Mouse (Mus musculus) kidney, postnatal 0 days (tissue): ENCODE results near the gene Cd33. TPM values are rescaled to one million over a fixed set of nuclear protein-coding genes. Genes with fewer than 3 reads are reported as not detected.

Source experiments
- ATAC-seq: fragments of 200-750 bp; cut with Nextera tagmentation; replicated peaks from 2 replicates; pipeline ENCODE4 v1.8.0; 2017; ENCODE audit warnings: low read depth, moderate number of reproducible peaks, moderate TSS enrichment, moderate library complexity; ENCODE audit not compliant: low FRiP score
- DNase-seq: peaks from one replicate; pipeline ENCODE4 v3.0.0-alpha.2; 2016; ENCODE audit warnings: low spot score
- H3K27ac ChIP-seq: fragments of 300-500 bp; sonication (generic); 2 replicates; pipeline ENCODE4 v1.5.1; 2014; ENCODE audit warnings: mild to moderate bottlenecking
- H3K27me3 ChIP-seq: fragments of 300-500 bp; sonication (generic); 2 replicates; pipeline ENCODE4 v1.6.1; 2014; ENCODE audit warnings: low read length, mixed read lengths; ENCODE audit not compliant: insufficient read depth
- H3K36me3 ChIP-seq: fragments of 300-500 bp; sonication (generic); 2 replicates; pipeline ENCODE4 v1.6.1; 2014; ENCODE audit warnings: low read length, mixed read lengths; ENCODE audit not compliant: insufficient read depth
- H3K4me1 ChIP-seq: fragments of 300-500 bp; sonication (generic); replicated peaks from 2 replicates; pipeline ENCODE4 v1.6.1; 2014; ENCODE audit warnings: antibody characterized with exemption, low read length, mixed read lengths; ENCODE audit not compliant: insufficient read depth
- H3K4me2 ChIP-seq: fragments of 300-500 bp; sonication (generic); 2 replicates; pipeline ENCODE4 v1.6.1; 2014; ENCODE audit warnings: mild to moderate bottlenecking, low read length, moderate library complexity, mixed read lengths
- H3K4me3 ChIP-seq: fragments of 300-500 bp; sonication (generic); replicated peaks from 2 replicates; pipeline ENCODE4 v1.5.1; 2014; ENCODE audit warnings: low read depth, low read length
- H3K9ac ChIP-seq: fragments of 300-500 bp; sonication (generic); 2 replicates; pipeline ENCODE4 v1.6.1; 2014; ENCODE audit warnings: low read depth, low read length
- H3K9me3 ChIP-seq: fragments of 300-500 bp; sonication (generic); replicated peaks from 2 replicates; pipeline ENCODE4 v1.6.1; 2016; ENCODE audit warnings: low read length, inconsistent platforms, mixed read lengths
- CTCF ChIP-seq: IDR thresholded peaks from 2 replicates; pipeline ENCODE4 v1.5.1; 2016; ENCODE audit warnings: antibody characterized with exemption, low read depth, mild to moderate bottlenecking, moderate library complexity
- WGBS: fragments of 180-500 bp; shearing (Covaris S2); extraction: QIAGEN DNeasy Blood & Tissue Kit; methylation state at CpG from one replicate; pipeline ENCODE4 v1.1.7; 2014; 5-methylcytosine and 5-hydroxymethylcytosine counted together
- polyA plus RNA-seq: library from polyadenylated mRNA; unstranded; fragments of >200 nt; fragmentation: Nextera tagmentation; extraction: Ambion mirVana; gene quantifications from 2 replicates; pipeline ENCODE4 v1.2.1, GENCODE M21; 2015

Gene Cd33
- polyA plus RNA-seq, 1 experiment from 2014 or later: 1.2 TPM

DNA sequence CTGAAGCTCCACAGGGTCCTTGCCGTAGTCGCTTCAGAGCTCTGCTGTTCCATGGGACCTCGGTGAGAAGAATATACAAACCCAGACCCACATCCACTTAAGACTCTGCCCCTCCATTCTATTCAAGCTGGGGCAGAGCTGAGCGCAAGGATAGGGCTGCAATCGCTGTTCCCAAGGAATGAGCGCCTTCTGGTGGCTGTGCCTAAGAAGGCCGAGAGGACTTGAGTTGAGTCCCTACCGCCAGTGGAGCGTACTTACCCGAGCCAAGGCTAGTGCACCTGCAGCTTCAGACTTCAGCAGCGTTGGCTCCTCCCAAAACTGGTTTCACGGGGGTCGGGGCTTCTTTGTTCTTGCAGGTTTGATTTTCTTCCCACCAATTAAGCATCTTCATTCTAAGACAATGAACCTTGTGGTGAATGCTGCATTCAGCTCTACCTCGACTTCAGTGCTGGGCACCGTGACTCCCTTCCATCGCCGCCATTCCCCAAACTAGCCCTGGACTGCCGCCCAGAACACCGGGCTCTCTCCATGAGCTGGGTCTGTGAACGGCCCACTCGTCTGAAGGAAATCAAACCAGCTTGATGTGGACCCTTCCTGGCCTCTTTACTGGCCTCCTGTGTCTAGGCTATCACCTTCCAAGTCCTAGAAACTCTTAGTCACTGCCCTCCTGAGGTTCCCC is 48.7 kb downstream of the Cd33 start:
- Histone ChIP-seq H3K9me3 (no peaks in the 10 kb centered on the region), H3K9ac (no peak overlapping the region), H3K4me3 (no peak overlapping the region), H3K4me1 (no peaks in the 10 kb centered on the region), H3K27me3 (no peaks in the 10 kb centered on the region), H3K4me2 (no peak overlapping the region), H3K36me3 (no peaks in the 10 kb centered on the region), H3K27ac (no peak overlapping the region)
- WGBS: 10% methylated on average over 21 of the region's 21 CpGs
- ATAC-seq: no peak; the same call in 1 of the 2 replicates
- peak; percentile 74 for TF ChIP-seq CTCF
- peak; percentile 65 for DNase-seq

DNA sequence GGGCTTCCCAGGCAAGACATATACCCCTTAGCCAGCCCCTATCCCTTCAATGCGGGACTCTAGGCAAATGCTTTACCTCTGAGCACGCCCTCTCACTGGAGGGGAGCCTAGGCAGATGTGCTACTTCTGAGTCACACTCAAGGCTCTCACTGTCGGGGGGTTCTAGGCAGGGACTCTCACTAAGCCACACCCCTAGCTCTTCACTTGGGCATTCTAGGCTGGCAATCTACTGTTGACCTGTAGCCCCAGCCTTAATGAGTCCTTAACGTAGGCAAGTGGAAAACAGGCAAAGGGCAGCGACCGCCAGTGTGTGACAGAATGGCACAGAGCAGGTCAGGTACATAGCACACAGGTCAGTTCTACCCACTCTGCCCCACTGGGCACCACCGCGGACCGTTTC is 53.4 kb downstream of the Cd33 start:
- TF ChIP-seq CTCF: no peak
- Histone ChIP-seq H3K27me3 (no peaks in the 10 kb centered on the region), H3K4me3 (no peak overlapping the region), H3K36me3 (no peaks in the 10 kb centered on the region), H3K4me1 (no peaks in the 10 kb centered on the region), H3K9me3 (no peaks in the 10 kb centered on the region), H3K27ac (no peak overlapping the region), H3K9ac (no peak overlapping the region), H3K4me2 (no peak overlapping the region)
- ATAC-seq: no peak
- WGBS: 53% methylated on average over 9 of the region's 9 CpGs
- no peak for DNase-seq

DNA sequence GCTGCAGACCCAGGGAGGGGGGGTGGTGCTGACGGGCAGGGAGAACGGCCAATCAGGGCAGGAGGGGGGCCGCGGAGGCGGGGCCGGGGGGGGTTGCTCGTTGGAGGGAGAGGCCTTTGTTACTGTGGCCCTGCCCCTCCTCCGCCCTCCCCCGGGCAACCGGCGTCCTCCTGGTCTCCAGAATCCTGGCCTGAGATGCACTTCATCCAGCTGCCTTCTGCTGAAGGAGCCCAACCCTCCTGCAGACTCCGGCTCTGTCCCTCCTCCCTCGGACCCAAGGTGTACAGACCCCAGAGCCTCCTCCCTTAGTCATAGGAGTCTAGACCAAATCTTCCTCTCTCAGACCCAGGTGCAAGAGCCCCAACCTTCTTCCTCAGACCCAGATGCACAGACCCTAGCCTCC is 54.0 kb downstream of the Cd33 start:
- H3K4me1 ChIP-seq: no peaks in the 10 kb centered on the region
- peak overlapping the region; percentile 37 for H3K4me3 ChIP-seq
- no peak overlapping the region for H3K27ac ChIP-seq
- 0% methylated on average over 5 of the region's 13 CpGs for WGBS
- H3K27me3 ChIP-seq: no peaks in the 10 kb centered on the region
- no peak for TF ChIP-seq CTCF
- peak; percentile 61 for ATAC-seq
- no peaks in the 10 kb centered on the region for H3K9me3 ChIP-seq
- no peaks in the 10 kb centered on the region for H3K36me3 ChIP-seq
- peak; percentile 44 for DNase-seq
- 0 out of 2 replicates have a peak overlapping the region, but pooled peaks have one; percentile 54 for H3K9ac ChIP-seq
- H3K4me2 ChIP-seq: peak overlapping the region; percentile 70

DNA sequence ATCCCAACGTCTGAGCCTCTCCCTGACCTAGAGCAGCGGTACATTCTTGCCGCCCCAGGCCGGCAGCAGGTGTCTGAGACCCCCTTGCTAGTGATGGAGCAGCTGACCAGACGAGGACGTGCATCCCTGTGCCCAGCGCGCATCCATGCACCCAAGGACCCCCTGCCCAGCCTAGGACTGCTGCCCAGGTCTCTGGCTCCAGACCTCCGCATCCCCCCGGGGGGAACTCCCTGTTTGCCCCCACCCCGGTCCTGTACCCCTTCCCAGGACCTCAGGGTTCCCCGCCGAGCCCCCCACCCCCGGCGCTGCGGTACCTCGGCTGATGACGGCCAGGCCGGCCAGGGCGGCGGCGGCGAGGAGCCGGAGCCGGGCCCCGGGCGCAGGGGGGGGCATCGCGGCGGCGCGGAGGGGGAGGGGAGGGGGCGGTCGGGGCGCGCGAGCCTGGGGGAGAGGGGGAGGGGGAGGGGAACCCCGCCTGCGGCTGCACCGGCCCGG is 54.5 kb downstream of the Cd33 start, which contains the start of gene Iglon5:
Gene Iglon5 (minus strand): TSS at position 445 of the 495 bp plus-strand sequence.
- Histone ChIP-seq H3K9ac (peak within 1 kb of the TSS; percentile 54; the same call in 1 of the 2 replicates), H3K27ac (no peak within 1 kb of the TSS), H3K4me2 (peak within 1 kb of the TSS; percentile 70), H3K27me3 (no peaks in the 10 kb centered on the region), H3K9me3 (no peaks in the 10 kb centered on the region), H3K4me1 (no peaks in the 10 kb centered on the region), H3K36me3 (no peaks in the 10 kb centered on the region), H3K4me3 (peak within 1 kb of the TSS; percentile 37)
- TF ChIP-seq CTCF: no peak
- no peak; the same call in 1 of the 2 replicates for ATAC-seq
- DNase-seq: no peak
- WGBS: 2% methylated on average over 11 of the region's 41 CpGs

DNA sequence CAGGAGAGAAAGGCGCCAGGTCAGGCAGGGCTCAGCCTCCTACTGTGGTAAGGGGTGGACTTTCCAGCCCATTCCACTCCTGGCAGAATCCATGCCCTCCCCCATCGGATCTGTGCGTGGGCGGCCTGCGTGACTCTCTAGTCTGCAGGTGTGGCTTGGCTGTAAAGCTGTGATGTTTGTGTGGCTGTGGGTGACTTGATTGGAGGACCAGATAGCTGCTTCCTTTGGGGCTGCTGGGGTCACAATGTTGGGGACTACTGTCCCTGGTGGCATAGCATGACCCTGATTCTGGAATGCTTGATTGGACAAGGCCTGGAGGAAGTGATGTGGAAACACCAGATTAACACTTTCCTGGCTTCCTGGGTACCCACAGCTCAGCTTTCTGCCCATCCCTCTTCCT is 55.6 kb downstream of the Cd33 start:
- ATAC-seq (no peak), DNase-seq (no peak)
- no peak overlapping the region for H3K9ac ChIP-seq
- TF ChIP-seq CTCF: no peak
- H3K27ac ChIP-seq: no peak overlapping the region
- no peak overlapping the region for H3K4me2 ChIP-seq
- no peaks in the 10 kb centered on the region for H3K4me1 ChIP-seq
- 24% methylated on average over 5 of the region's 5 CpGs for WGBS
- no peaks in the 10 kb centered on the region for H3K9me3 ChIP-seq
- H3K4me3 ChIP-seq: no peak overlapping the region
- no peaks in the 10 kb centered on the region for H3K27me3 ChIP-seq
- no peaks in the 10 kb centered on the region for H3K36me3 ChIP-seq

DNA sequence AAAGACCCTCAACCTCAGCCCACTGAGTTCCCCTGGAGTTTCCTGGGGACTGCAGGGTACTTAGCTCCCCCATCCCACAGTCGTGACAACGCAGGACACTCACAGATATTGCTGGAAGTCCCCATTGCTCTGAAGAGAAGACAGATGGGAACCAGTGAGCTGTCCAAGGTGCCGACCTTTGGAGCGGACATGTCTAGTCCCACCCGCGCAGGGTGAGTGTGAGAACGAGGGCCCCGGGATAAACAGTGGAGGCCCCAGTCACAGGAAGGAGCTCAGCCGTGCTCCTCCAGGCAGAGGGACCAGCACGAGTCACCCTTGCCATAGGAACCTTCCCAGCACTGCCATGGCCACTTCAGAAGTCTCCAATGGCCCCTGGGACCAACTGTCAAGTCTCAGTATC is 61.0 kb downstream of the Cd33 start:
- no peak overlapping the region for H3K4me3 ChIP-seq
- no peak overlapping the region for H3K4me2 ChIP-seq
- ATAC-seq (no peak), DNase-seq (peak; percentile 42)
- no peak overlapping the region for H3K27ac ChIP-seq
- H3K9me3 ChIP-seq: no peaks in the 10 kb centered on the region
- no peak overlapping the region for H3K9ac ChIP-seq
- WGBS: 7% methylated on average over 10 of the region's 10 CpGs
- H3K36me3 ChIP-seq: no peaks in the 10 kb centered on the region
- H3K27me3 ChIP-seq: no peaks in the 10 kb centered on the region
- no peaks in the 10 kb centered on the region for H3K4me1 ChIP-seq
- no peak for TF ChIP-seq CTCF
